Mouse (Mus musculus) heart, embryonic 14.5 days (tissue): ENCODE data around the gene Kcnk5. TPM values are rescaled to one million over a fixed set of nuclear protein-coding genes. Genes with fewer than 3 reads are reported as not detected.

Source experiments
- ATAC-seq: fragments of 200-750 bp; cut with Nextera tagmentation; 2 replicates; pipeline ENCODE4 v1.8.0; 2017; ENCODE audit warnings: low read depth, moderate TSS enrichment; ENCODE audit not compliant: insufficient number of reproducible peaks, insufficient read depth, low FRiP score
- H3K27ac ChIP-seq, 2 experiments: fragments of 200-500 bp in 1 of 2; fragments of 300-500 bp in 1 of 2; sonication (generic) in 1 of 2; replicated peaks in 1 of 2; 2 replicates each; pipeline ENCODE4 v1.5.1; 2012 to 2014; ENCODE audit warnings: low read depth in 2 of 2, low read length in 2 of 2, control low read depth in 1 of 2, mild to moderate bottlenecking in 1 of 2, mixed read lengths in 1 of 2; ENCODE audit not compliant: control insufficient read depth in 1 of 2, insufficient read depth in 1 of 2
- H3K27me3 ChIP-seq: fragments of 300-500 bp; sonication (generic); 2 replicates; pipeline ENCODE4 v1.6.1; 2014; ENCODE audit warnings: mild to moderate bottlenecking, low read length, control low read depth; ENCODE audit not compliant: control insufficient read depth, insufficient read depth
- H3K36me3 ChIP-seq: fragments of 300-500 bp; sonication (generic); 2 replicates; pipeline ENCODE4 v1.6.1; 2014; ENCODE audit warnings: mild to moderate bottlenecking, control low read depth, low read length, mixed read lengths; ENCODE audit not compliant: control insufficient read depth, insufficient read depth
- H3K4me1 ChIP-seq, 2 experiments: fragments of 200-500 bp in 1 of 2; fragments of 300-500 bp in 1 of 2; sonication (generic) in 1 of 2; 2 replicates each; pipeline ENCODE4 v1.6.1; 2012 to 2014; ENCODE audit warnings: low read length in 2 of 2, control low read depth in 1 of 2, mixed read lengths in 1 of 2; ENCODE audit not compliant: control insufficient read depth in 2 of 2, insufficient read depth in 2 of 2
- H3K4me2 ChIP-seq: fragments of 300-500 bp; sonication (generic); 2 replicates; pipeline ENCODE4 v1.6.1; 2014; ENCODE audit warnings: mild to moderate bottlenecking, low read length
- H3K4me3 ChIP-seq, 2 experiments: fragments of 200-500 bp in 1 of 2; fragments of 300-500 bp in 1 of 2; sonication (generic) in 1 of 2; 2 replicates each; pipeline ENCODE4 v1.5.1; 2012 to 2014; ENCODE audit warnings: low read length in 2 of 2, mild to moderate bottlenecking in 2 of 2, control low read depth in 1 of 2, low read depth in 1 of 2, moderate library complexity in 1 of 2; ENCODE audit not compliant: control insufficient read depth in 1 of 2, insufficient read depth in 1 of 2
- H3K9ac ChIP-seq: fragments of 300-500 bp; sonication (generic); 2 replicates; pipeline ENCODE4 v1.6.1; 2014; ENCODE audit warnings: mild to moderate bottlenecking, low read length
- H3K9me3 ChIP-seq: fragments of 300-500 bp; sonication (generic); 2 replicates; pipeline ENCODE4 v1.6.1; 2016; ENCODE audit warnings: low read length, control low read depth; ENCODE audit not compliant: control insufficient read depth
- WGBS: fragments of 180-500 bp; shearing (Covaris S2); extraction: QIAGEN DNeasy Blood & Tissue Kit; methylation state at CpG from one replicate; pipeline ENCODE4 v1.1.7; 2014; 5-methylcytosine and 5-hydroxymethylcytosine counted together
- polyA plus RNA-seq: library from polyadenylated mRNA; unstranded; fragments of >200 nt; fragmentation: Nextera tagmentation; extraction: Ambion mirVana; gene quantifications from 2 replicates; pipeline ENCODE4 v1.2.1, GENCODE M21; 2014

Gene Kcnk5
- polyA plus RNA-seq, 1 experiment from 2014 or later: 1.8 TPM

DNA sequence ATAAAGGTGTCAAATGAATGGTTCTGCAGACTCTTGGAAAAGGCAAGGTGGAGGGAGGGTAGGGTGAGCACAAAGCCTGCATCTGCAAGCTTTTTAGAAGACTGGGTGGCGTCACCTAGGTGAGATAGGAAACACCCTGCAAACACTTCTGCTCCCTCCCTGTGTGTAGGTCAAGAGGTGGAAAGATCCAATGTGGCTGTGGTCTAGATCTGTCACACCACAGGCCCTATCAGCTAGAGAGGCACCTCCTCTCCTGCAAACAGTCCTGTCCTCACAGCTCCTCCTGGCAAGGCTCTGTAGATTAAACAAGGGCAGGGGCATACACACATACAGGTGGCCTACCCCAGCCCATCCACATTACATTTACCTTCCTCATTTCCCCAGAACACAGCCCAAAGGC, 13.1 kb downstream of the Kcnk5 start:
- H3K4me2 ChIP-seq: no peak overlapping the region
- no peak for ATAC-seq
- H3K4me1 ChIP-seq: peaks cover 15 to 19% of the 10 kb centered on the region in 2 experiments
- no peak overlapping the region for H3K27ac ChIP-seq
- H3K9me3 ChIP-seq: no peaks in the 10 kb centered on the region
- H3K4me3 ChIP-seq: no peak overlapping the region
- H3K9ac ChIP-seq: no peak overlapping the region
- WGBS: 79% methylated on average over 1 of the region's 1 CpGs
- no peaks in the 10 kb centered on the region for H3K36me3 ChIP-seq
- no peaks in the 10 kb centered on the region for H3K27me3 ChIP-seq

DNA sequence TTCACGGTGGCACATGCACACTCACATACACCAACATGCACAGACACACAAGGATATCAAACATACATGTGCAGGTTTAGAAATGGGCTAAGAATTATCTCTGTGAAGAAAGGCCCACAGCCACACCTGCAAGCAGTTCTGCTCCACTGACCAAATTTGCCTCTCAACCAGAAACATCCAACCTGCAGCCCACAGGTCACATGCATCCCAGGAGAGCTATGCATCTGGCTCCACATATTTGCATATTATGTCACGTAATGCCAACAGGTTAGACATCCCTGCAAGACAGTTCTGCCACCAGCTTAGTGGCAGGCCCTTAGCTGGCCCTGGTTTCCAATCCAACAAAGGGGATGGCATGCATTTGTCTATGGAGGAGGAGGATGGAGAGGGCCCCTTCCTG, 13.6 kb downstream of the Kcnk5 start:
- 92% methylated on average over 2 of the region's 2 CpGs for WGBS
- ATAC-seq: no peak
- Histone ChIP-seq H3K36me3 (no peaks in the 10 kb centered on the region), H3K27ac (no peak overlapping the region), H3K9ac (no peak overlapping the region), H3K27me3 (no peaks in the 10 kb centered on the region), H3K9me3 (no peaks in the 10 kb centered on the region), H3K4me1 (peaks cover 15 to 16% of the 10 kb centered on the region in 2 experiments), H3K4me2 (no peak overlapping the region), H3K4me3 (no peak overlapping the region)

DNA sequence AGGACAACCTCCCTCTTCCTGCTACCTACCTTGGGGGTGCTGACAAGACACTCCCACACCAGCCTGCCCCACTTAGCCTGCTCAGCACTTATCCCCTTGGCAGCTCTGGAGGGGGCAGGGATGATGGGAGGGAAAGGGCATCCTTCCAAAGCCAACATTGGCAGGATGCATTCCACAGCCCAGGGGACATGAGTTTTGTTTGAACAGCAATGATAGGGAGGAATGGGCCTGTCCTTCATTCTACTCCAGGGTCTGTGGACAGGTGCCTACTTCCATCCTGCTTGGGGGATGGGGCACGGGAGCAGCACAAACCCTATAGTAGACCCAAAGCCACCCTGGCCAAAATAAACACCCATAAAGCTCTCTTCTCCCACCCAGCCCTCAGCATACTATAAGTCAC, 16.2 kb downstream of the Kcnk5 start:
- Histone ChIP-seq H3K27ac (no peak overlapping the region), H3K27me3 (no peaks in the 10 kb centered on the region), H3K4me2 (no peak overlapping the region), H3K9ac (no peak overlapping the region), H3K36me3 (no peaks in the 10 kb centered on the region), H3K9me3 (no peaks in the 10 kb centered on the region), H3K4me1 (peaks cover 4 to 10% of the 10 kb centered on the region in 2 experiments; a peak in 2 of 4 replicates), H3K4me3 (no peak overlapping the region)
- peak; percentile 61 for ATAC-seq
- 17% methylated on average over 1 of the region's 1 CpGs for WGBS

DNA sequence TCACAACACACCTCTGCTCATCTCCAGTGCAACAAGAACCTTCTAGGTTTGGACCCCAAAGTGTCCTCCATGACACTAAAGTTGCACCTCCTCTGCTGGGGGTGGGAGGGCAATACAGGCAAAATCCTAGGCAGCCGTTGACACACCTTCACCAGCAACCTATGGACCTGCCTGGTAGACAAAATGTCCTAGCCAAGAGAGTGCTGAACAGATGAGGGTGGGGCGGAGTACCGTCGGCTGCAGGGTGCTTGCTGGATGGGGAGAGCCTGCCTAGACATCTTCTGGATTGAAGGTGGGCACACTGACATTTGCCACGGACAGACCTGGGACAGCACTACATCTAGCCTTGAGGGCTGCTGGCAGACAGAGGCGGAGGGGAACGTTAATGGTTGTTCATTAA, 17.2 kb downstream of the Kcnk5 start:
- Histone ChIP-seq H3K36me3 (no peaks in the 10 kb centered on the region), H3K9ac (no peak overlapping the region), H3K9me3 (no peaks in the 10 kb centered on the region), H3K27me3 (no peaks in the 10 kb centered on the region), H3K4me3 (no peak overlapping the region), H3K27ac (no peak overlapping the region), H3K4me1 (peaks cover 7 to 13% of the 10 kb centered on the region in 2 experiments; a peak in 2 of 4 replicates), H3K4me2 (no peak overlapping the region)
- no peak for ATAC-seq
- 84% methylated on average over 7 of the region's 7 CpGs for WGBS

DNA sequence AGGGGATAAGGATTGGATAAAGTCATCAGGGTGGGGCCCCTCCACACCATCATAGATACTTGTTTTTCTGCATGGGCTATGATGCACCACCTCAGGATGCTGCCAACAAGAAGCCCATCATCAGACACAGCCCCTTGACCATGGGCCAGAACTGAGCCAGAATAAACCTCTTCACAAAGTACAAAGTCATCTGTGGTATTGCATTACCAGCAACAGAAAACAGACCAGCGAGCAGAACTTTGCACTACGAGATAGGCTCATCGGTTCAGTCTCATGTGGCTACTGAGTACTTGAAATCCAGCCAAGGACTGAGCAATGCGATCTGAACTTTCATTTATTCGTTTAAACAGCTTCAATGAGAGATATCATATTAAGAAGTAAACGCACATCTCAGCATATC, 18.9 kb downstream of the Kcnk5 start:
- no peaks in the 10 kb centered on the region for H3K9me3 ChIP-seq
- no peak for ATAC-seq
- no peaks in the 10 kb centered on the region for H3K27me3 ChIP-seq
- no peak overlapping the region for H3K4me2 ChIP-seq
- 41% methylated on average over 6 of the region's 6 CpGs for WGBS
- H3K4me3 ChIP-seq: no peak overlapping the region
- H3K36me3 ChIP-seq: no peaks in the 10 kb centered on the region
- H3K4me1 ChIP-seq: peaks cover 7 to 13% of the 10 kb centered on the region in 2 experiments; a peak in 2 of 4 replicates
- H3K9ac ChIP-seq: no peak overlapping the region
- H3K27ac ChIP-seq: no peak overlapping the region

DNA sequence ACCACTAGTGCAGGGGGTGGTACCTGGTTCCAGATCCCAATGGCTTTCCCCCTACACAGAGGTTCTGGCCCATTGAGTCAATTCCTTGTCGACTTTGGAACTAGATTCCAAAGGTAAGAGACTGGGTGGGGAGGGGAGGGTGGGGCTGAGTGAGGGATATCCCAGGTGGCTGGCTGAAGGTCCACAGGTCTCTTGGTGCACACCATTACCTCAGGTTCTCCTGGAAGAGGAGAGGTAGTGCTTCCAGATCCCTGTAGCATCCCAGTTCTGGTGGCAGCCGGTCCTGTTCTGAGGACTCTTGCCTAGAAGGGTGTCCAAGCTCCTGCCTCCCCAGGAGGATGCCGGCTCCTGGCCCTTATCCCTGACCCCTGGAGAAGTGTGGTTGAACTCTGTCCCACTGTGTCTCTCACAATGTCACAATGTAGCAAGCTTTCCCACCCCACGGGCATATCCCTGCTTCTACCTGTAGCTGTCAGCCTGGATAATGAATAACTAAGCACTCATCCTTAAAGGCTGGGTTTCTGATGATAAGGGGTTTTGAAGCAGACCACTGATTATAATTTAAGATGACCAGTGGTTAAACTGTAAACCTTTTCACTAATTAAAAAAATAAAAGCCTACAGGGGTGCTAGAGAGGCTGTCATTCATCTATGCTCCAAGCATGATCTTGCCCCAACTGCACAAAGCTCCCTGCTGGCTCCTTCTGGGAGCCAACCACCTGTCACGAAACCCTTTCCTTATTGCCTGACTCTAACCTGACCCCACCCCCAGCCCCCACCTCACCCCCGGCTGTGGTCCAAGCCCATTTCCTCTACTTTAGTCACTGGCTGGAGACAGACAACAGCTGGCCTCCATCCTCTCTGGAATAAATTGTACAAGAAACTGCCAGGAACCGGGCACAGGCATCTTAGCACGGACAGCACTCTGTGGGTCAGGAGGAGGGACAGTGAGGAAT, 22.6 kb downstream of the Kcnk5 start:
- Histone ChIP-seq H3K27me3 (no peaks in the 10 kb centered on the region), H3K9me3 (no peaks in the 10 kb centered on the region), H3K4me2 (no peak overlapping the region), H3K36me3 (no peaks in the 10 kb centered on the region), H3K9ac (no peak overlapping the region), H3K4me1 (peaks cover 3 to 4% of the 10 kb centered on the region in 2 experiments; a peak in 2 of 4 replicates), H3K27ac (no peak overlapping the region), H3K4me3 (no peak overlapping the region)
- ATAC-seq: no peak
- WGBS: 54% methylated on average over 8 of the region's 8 CpGs

DNA sequence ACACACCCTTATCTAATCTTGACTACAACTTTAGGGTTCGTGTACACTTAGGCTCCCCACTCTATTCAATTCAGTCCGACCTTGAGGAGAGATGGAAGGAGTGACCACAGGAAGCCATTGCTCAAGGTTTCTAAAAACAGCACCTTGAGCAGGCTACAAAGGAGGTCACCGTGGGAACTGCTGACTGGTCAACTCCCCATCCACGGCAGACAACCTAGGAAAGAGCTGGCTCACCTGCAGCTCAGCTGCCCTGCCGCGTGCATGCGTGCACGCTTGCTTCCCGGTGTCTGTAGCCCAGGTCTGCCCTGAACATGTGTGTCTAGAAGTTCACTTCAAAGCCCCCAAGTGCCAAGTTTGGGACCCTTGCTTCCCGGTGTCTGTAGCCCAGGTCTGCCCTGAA, 24.0 kb downstream of the Kcnk5 start:
- H3K9me3 ChIP-seq: no peaks in the 10 kb centered on the region
- no peak overlapping the region for H3K27ac ChIP-seq
- ATAC-seq: no peak
- no peaks in the 10 kb centered on the region for H3K36me3 ChIP-seq
- no peak overlapping the region for H3K4me3 ChIP-seq
- whole genome bisulfite sequencing: 59% methylated on average over 10 of the region's 10 CpGs
- peaks cover 3 to 4% of the 10 kb centered on the region in 2 experiments; a peak in 2 of 4 replicates for H3K4me1 ChIP-seq
- H3K4me2 ChIP-seq: no peak overlapping the region
- H3K27me3 ChIP-seq: no peaks in the 10 kb centered on the region
- no peak overlapping the region for H3K9ac ChIP-seq
